Mouse (Mus musculus) heart, postnatal 0 days (tissue): ENCODE results near the gene Olfml2b.

Experiments
- CTCF ChIP-seq: IDR thresholded peaks from 2 replicates; pipeline ENCODE4 v1.5.1; 2016; ENCODE audit warnings: antibody characterized with exemption, control low read depth, low read depth
- EP300 ChIP-seq: IDR thresholded peaks from 2 replicates; pipeline ENCODE4 v1.6.1; 2016; ENCODE audit warnings: antibody characterized with exemption, low read depth

- TF ChIP-seq CTCF (no peak), EP300 (no peak)
These were observed 34.5 kb upstream of the Olfml2b start for GRCm38 (mm10) chr1:170609872-170610271.
